Mouse (Mus musculus): ENCODE measurements around the gene 1700017N19Rik.

DNA sequence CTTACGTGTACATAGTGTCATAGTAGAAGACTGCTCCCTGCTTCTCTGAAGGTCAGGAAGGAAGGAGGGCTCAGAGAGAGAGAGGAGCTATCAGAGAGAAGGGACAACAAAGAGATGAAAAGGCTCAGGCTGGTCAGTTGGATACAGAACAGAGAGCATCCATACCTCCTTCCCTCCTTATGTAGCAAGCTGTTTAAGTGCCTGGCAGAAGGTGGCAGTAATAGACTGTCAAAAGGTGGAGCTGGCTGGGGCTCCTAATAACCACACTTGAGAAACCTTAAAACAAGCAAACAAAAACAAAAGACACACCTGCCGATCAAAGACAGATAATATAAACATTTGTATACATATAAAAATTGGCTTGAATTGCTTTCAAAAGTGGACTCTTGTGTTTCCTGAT, 14.0 kb downstream of the 1700017N19Rik start:
- TF ChIP-seq CTCF (IDR thresholded peaks at IDR 0.05 in 2 of 3, conservative IDR thresholded peaks at IDR 0.05 in 1 of 3; ENCODE audit: control insufficient read depth in 1 of 3, insufficient read depth in 1 of 3, low read depth in 2 of 3, low read length in 3 of 3, poor library complexity in 1 of 3, severe bottlenecking in 1 of 3) = no peak
- TF ChIP-seq EP300 (IDR thresholded peaks at IDR 0.05; ENCODE audit: low read depth in 1 of 2, low read length in 2 of 2) = no peak
- no peak for TF ChIP-seq GABPA (IDR thresholded peaks at IDR 0.05; ENCODE audit: low read depth, low read length)
- TF ChIP-seq E2F4 (IDR thresholded peaks at IDR 0.05; ENCODE audit: borderline replicate concordance, low read depth, low read length) = no peak

Measured in MEL (cell line).